ENCODE assay signal across 9 mouse cellular contexts in the genomic region with DNA sequence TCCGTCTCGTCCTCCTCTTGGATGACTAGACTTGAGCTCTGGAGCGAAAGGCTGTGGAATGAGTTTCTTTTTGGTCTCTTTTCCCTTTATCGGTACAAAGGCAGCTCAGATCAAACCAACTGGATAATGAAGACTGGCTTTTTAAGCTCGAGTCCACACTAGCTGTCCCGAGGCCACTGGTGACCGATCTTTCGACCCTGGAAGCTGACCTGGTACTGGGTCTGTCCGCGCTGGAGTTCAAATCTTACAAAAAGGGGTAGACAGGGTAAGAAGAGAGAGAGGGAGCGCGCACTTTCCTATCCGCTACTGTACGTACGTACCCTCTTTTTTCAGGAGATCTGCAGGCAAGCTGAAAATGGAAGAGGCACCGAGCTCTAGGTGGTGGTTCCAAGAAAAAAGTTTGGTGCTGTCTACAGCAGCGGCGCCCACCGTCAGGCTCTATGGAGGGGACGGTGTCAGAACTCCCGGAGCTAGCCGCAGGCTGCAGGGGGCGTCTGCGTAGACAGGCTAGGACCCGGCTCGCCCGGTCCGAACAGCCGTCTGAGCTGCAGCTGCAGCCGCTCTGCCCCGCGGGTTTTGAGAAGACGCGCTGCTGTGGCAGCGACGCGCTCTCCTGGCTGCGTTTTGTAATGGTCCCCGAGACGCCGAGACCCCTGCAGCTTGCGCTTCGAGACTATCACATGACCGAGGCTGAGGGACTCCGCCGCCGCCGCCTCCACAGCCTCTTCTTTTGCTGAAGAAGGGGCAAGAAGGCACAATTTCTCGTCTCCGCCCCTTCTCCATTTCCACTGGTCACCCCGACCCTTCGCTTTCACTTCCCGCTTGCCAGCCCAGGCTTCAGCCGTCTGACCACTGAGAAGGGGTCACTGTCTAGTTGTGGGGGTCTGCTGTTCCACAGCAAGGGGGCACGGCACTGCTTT. TPM values are rescaled to one million over a fixed set of nuclear protein-coding genes. Genes with fewer than 3 reads are reported as not detected.
DNase-seq lines count a peak whose midpoint lies in the region; ATAC-seq lines count a peak whose summit lies in the region.
"Had no signal": no experiment of that assay in that cellular context is flagged by ENCODE, and none has a peak within 500 bp of the region (broad histone marks: within the 10 kb centered on the region; RNA-seq: fewer than 3 reads in every experiment).

No protein-coding gene starts in this region.

- DNase-seq in lung, postnatal 25 days (ENCODE audit: low spot score): no peak
- DNase-seq in forebrain, embryonic 14.5 days (ENCODE audit: low spot score): no peak
- no peak for DNase-seq in layer of hippocampus, adult 9-10 months (ENCODE audit: low spot score)
- no peak for DNase-seq in natural killer cell, adult 2 months (ENCODE audit: low spot score in 2 of 2)

- H3K36me3 ChIP-seq in lung, embryonic 16.5 days (ENCODE audit: control insufficient read depth, insufficient read depth, low read length): no peaks in the 10 kb centered on the region
- H3K36me3 ChIP-seq in forebrain, embryonic 14.5 days (ENCODE audit: control insufficient read depth, insufficient read depth, low read length): no peaks in the 10 kb centered on the region
- no peaks in the 10 kb centered on the region for H3K36me3 ChIP-seq in limb, embryonic 12.5 days
- no peaks in the 10 kb centered on the region for H3K36me3 ChIP-seq in neural tube, embryonic 14.5 days (ENCODE audit: control insufficient read depth, insufficient read depth, low read length)

- WGBS in lung, embryonic 16.5 days: under 1% methylated on average over 54 of the region's 55 CpGs
- 1% methylated on average over 55 of the region's 55 CpGs for WGBS in forebrain, embryonic 14.5 days
- WGBS in limb, embryonic 12.5 days: 1% methylated on average over 55 of the region's 55 CpGs
- WGBS in neural tube, embryonic 14.5 days: under 1% methylated on average over 55 of the region's 55 CpGs

- peaks cover 24% of the 10 kb centered on the region for H3K4me1 ChIP-seq in lung, embryonic 16.5 days (replicated peaks; ENCODE audit: control insufficient read depth, insufficient read depth, low read length)
- H3K4me1 ChIP-seq in forebrain, embryonic 14.5 days (ENCODE audit: control insufficient read depth, insufficient read depth, low read length): peaks cover 24% of the 10 kb centered on the region
- peaks cover 38% of the 10 kb centered on the region for H3K4me1 ChIP-seq in limb, embryonic 12.5 days (replicated peaks)
- peaks cover 10% of the 10 kb centered on the region for H3K4me1 ChIP-seq in neural tube, embryonic 14.5 days (ENCODE audit: control insufficient read depth, insufficient read depth, low read length)

- ATAC-seq in lung, embryonic 16.5 days (ENCODE audit: low read depth): peak; percentile 36
- no peak for ATAC-seq in forebrain, embryonic 14.5 days
- no peak for ATAC-seq in limb, embryonic 12.5 days (ENCODE audit: insufficient number of reproducible peaks, insufficient read depth, low FRiP score, low TSS enrichment, low read depth)
- ATAC-seq in neural tube, embryonic 14.5 days (ENCODE audit: low read depth): no peak
- no peak for ATAC-seq in megakaryocyte-erythroid progenitor cell, adult 5-6 weeks (replicated peaks; ENCODE audit: low FRiP score, low TSS enrichment, poor library complexity, severe bottlenecking)

- peak overlapping the region; percentile 76 for H3K4me2 ChIP-seq in lung, embryonic 16.5 days (ENCODE audit: low read depth, low read length)
- H3K4me2 ChIP-seq in forebrain, embryonic 14.5 days (ENCODE audit: low read length): peak overlapping the region; percentile 91
- peak overlapping the region; percentile 77 for H3K4me2 ChIP-seq in limb, embryonic 12.5 days
- peak overlapping the region; percentile 30; the same call in 1 of the 2 replicates for H3K4me2 ChIP-seq in neural tube, embryonic 14.5 days (ENCODE audit: low read depth, low read length)

- H3K9me3 ChIP-seq in lung, embryonic 16.5 days (ENCODE audit: control insufficient read depth, low read length): no peaks in the 10 kb centered on the region
- no peaks in the 10 kb centered on the region for H3K9me3 ChIP-seq in forebrain, embryonic 14.5 days (replicated peaks; ENCODE audit: control insufficient read depth, low read length)
- H3K9me3 ChIP-seq in limb, embryonic 12.5 days: no peaks in the 10 kb centered on the region
- H3K9me3 ChIP-seq in neural tube, embryonic 14.5 days (ENCODE audit: control insufficient read depth, low read length): no peaks in the 10 kb centered on the region

- no peak overlapping the region for H3K27ac ChIP-seq in lung, embryonic 16.5 days (ENCODE audit: low read length)
- no peak overlapping the region for H3K27ac ChIP-seq in forebrain, embryonic 14.5 days (ENCODE audit: low read depth, low read length)
- H3K27ac ChIP-seq in limb, embryonic 12.5 days: no peak overlapping the region
- H3K27ac ChIP-seq in neural tube, embryonic 14.5 days (ENCODE audit: low read depth, low read length): no peak overlapping the region

- peaks cover 93% of the 10 kb centered on the region for H3K27me3 ChIP-seq in lung, embryonic 16.5 days (ENCODE audit: control insufficient read depth, insufficient read depth, low read depth, low read length)
- H3K27me3 ChIP-seq in forebrain, embryonic 14.5 days (replicated peaks; ENCODE audit: control insufficient read depth, insufficient read depth, low read length): peaks cover 86% of the 10 kb centered on the region
- peaks cover 99% of the 10 kb centered on the region for H3K27me3 ChIP-seq in limb, embryonic 12.5 days
- peaks cover 59% of the 10 kb centered on the region for H3K27me3 ChIP-seq in neural tube, embryonic 14.5 days (ENCODE audit: control insufficient read depth, insufficient read depth, low read length)

- H3K4me3 ChIP-seq in lung, embryonic 16.5 days (ENCODE audit: low read length): peak overlapping the region; percentile 50
- peak overlapping the region; percentile 43 for H3K4me3 ChIP-seq in forebrain, embryonic 14.5 days (ENCODE audit: low read depth, low read length)
- H3K4me3 ChIP-seq in limb, embryonic 12.5 days (replicated peaks): peak overlapping the region; percentile 46
- H3K4me3 ChIP-seq in neural tube, embryonic 14.5 days (ENCODE audit: low read depth, low read length): peak overlapping the region; percentile 21

- no peak overlapping the region for H3K9ac ChIP-seq in lung, embryonic 16.5 days (ENCODE audit: low read length)
- no peak overlapping the region for H3K9ac ChIP-seq in forebrain, embryonic 14.5 days (ENCODE audit: low read length)
- no peak overlapping the region for H3K9ac ChIP-seq in limb, embryonic 12.5 days (replicated peaks)
- H3K9ac ChIP-seq in neural tube, embryonic 14.5 days (replicated peaks; ENCODE audit: low read depth, low read length): no peak overlapping the region

RNA-seq across cellular contexts. Expression of a gene that starts 0.6 kb away (rescaled TPM):
- not detected in 2 replicates for polyA plus RNA-seq in lung, embryonic 16.5 days (2015; fragmentation: Nextera tagmentation; extraction: Ambion mirVana)
- polyA plus RNA-seq in forebrain, embryonic 14.5 days (2014; fragmentation: Nextera tagmentation; extraction: Ambion mirVana): 0.15 and 0.23 TPM in 2 replicates
- polyA plus RNA-seq in limb, embryonic 12.5 days (2016; fragmentation: Nextera tagmentation; extraction: Ambion mirVana): 0.14 TPM in 1 of 2 replicates, not detected in the other
- polyA plus RNA-seq in neural tube, embryonic 14.5 days (2014; fragmentation: Nextera tagmentation; extraction: Ambion mirVana): not detected in 2 replicates
- not detected in 2 replicates for total RNA-seq in megakaryocyte-erythroid progenitor cell, adult 5-6 weeks (2014; fragmentation: Nextera tagmentation)
- total RNA-seq in megakaryocyte-erythroid progenitor cell, adult 5-6 weeks (2017): not detected in 2 replicates
- total RNA-seq: left cerebral cortex, postnatal 10 days had no signal

Comparison
In these comparisons a context has a peak if more than half of its experiments do, and no peak if none do; other contexts are left out.
1. H3K4me2 ChIP-seq: peak in every context shown above with its lines; median percentile 91 in forebrain, embryonic 14.5 days; 77 in limb, embryonic 12.5 days; 76 in lung, embryonic 16.5 days; 30 in neural tube, embryonic 14.5 days.